Mouse (Mus musculus): ENCODE results near the gene Sycp3.
"Not testable (repeated sequence)": the region's sequence is repeated elsewhere in the genome, so short reads cannot be mapped to it uniquely, and the experiment has no call there.

Sycp3 gene

DNA sequence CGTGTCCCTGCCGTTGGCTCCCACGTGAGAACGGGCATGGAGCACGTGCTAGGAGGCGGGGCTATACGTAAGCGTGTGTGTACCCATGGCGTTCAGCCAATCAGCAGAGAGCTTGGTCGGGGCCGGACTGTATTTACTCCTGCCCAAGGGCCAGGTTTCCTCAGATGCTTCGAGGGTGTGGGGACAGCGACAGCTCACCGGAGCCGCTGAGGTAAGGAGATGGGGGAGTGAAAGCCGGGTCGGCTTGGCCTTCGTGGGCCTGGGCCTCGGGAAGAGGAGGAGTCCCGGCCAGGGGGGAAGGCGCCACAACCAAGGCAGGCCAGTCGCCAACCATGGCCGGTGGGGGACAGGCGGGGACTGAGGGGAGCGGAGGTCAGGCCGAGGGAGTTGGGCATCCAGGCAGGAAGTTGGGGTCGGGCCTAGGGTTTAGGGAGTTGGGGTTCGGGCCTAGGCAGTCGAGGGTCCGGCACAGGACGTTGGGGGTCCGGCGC is at the start of gene Sycp3:
TSS of gene Sycp3 (plus strand) at position 68 of the 491 bp plus-strand sequence.
- no peak for DNase-seq (ENCODE audit: low spot score)

DNA sequence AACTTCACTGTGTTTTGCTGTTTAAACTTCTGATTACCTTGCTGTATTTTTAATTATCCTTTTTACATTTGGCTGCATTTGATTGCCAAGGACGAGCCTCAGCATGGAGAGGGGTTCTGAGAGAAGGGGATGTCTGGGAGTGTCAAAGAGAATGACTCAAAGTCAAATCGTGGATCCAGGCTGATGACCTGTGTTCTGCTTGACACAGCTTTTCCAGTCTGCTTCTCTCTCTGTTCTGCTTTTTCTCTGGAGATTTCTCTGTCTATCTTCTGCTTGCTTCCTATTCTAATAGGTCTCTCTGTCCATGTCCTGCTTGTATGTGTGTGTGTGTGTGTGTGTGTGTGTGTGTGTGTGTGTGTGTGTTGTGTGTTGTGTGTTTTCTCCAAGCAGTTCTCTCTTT is 49.6 kb upstream of the Sycp3 start:
- DNase-seq (ENCODE audit: low spot score), result no peak

DNA sequence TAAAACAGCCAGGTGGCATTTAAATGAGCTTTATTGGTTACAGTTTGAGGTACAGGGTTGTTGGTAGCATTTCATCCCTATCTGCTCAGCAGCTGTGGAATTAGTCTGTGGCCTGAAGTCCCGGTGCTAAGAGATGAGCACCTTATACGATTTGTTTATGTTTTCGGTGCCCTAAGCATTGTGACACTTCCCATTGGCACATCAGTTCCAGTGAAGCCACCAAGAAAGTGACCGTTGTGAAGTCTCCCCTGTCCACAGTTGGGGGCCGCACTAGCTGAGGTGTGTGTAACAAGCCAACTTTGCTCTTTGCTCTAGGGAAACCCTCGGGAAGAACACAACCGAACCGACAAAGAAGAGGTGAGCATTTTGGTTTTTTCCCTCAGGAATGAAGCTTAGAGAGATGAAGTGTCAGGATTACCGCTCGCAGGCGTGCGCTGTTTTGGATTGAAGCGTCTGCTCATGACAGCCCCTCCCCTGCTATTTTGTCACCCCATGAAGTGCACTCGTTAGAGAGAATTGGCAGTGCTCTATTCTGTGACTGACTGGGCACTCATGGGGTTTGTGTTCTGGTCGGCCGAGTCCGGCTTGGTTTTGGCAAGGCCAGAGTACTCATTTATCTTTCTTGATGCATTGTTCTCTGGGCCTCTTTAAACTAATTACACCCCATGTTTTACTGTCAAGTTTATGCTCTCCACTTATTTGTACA is 46.9 kb upstream of the Sycp3 start:
- DNase-seq (ENCODE audit: low spot score), result no peak

DNA sequence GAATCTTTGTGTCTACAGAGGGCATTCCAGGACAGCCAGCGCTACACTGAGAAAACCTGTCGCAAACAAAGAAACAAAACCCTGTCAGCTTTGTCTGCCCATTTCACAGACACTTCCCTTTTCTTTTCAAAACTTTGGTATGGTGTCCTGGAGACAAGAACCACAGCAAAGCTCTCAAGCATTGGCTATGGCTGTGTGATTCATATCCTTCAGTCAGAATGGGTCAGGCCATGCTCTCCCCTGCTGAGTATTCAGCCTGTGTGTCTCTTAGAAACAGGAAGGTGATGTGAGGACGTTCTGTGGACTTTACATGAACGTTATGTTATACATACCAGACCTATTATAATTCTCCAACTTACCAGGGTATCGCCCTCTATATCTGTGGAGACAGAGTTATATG is 41.7 kb upstream of the Sycp3 start:
- DNase-seq (ENCODE audit: low spot score), result peak; percentile 34

DNA sequence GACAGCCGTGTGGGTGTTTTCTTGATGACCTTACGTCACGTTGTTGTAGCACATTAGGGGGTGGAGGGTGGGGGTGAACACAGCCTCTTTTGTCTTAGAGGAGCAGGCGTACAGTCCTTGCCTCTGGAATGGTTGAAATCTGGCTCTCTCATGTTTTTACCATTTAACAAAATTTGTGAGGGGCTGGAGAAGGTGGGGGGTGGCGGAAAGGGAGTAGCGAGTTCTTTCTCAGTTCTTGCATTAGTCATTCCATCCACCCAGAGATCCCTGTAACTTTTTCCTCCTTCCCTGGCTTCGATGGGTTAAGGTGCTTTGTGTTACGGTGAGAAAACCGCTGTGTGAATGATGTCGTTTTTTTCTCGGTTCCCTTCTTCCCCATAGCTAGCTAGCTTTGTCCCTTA is 39.2 kb upstream of the Sycp3 start:
- DNase-seq (ENCODE audit: low spot score), result no peak

DNA sequence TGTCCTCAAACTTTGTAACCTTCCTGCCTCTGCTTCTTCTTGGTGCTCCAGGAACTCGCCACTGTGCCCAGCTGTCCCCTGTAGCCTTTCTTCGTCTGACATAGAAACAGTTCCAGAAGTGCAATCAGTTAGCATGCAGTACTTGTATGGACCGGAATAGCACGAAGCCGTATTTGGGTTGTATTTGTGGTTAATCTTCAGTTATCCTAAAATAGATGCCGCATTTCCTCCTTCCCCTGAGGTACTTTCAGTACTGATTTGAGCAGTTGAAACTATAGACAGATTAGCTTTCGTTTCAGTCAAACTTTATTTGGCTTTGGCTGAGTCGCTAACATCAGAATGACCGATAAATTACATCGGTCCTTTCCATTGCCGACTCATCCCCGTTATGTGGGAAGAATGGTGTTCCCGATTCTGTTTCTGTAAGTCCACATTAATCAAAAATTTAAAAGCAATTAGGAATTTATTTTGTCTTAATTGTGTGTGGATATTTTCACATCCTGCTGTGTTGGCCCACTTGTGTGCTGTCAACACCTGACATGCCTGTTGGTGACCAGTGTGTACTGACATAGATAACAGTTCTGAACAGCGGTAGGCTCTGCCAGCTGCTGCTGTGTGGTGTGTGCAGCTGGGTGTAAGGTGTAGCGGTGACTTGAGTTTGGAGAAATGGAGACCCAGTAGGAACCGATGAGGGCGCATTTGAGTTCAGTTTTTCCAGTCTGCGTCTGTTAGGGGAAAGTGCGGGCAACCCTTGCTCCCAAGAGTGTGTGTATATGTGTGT is 38.5 kb upstream of the Sycp3 start:
- DNase-seq (ENCODE audit: low spot score), result no peak

DNA sequence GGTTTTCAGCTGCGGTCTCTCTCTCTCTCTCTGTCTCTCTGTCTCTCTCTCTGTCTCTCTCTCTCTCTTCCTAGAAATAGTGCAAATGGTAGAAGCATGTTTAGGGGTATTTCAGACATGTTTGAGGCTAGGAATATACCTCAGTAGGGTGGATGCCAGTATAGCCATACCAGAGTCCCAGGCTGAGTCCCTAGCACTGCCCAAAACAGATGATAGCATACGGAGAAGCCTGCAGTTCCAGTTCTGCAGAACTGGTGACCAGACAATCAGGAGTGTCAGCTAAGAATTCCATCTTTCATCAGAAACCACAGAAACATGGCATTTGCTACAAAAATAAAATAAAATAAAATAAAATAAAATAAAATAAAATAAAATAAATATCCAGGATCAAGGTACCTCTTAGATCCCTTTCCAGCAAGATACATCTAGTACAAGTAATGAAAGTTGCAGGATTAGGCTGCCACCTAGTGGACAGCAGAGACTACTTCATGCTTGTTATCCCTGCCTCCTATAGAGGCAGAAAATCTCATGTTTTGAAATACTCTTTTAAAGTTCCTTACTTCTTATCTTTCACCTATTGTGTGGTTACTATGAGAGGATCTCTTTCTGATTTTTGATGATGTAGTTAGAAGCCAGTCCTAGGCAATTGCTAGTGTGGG is 33.1 kb upstream of the Sycp3 start:
- peak; percentile 81 for DNase-seq (ENCODE audit: low spot score)

DNA sequence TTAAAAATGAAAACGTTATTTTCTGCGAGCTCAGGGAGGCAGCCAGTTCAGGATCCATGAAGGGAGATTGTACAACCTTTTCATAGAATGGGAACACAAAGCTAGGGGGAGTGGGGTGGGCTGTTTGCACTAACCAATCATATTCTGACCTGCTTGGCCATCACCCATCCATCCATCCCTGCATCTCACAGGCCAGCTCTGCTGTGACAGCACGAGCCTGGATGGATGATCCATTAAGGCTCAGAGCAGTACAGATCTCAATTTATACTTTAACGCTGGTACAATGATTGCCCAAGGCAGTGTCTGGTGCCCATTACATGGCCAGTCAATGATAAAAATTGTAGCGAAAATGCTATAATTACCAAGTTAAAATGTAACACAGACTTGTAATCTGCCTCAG is 32.5 kb upstream of the Sycp3 start:
- no peak for DNase-seq (ENCODE audit: low spot score)

DNA sequence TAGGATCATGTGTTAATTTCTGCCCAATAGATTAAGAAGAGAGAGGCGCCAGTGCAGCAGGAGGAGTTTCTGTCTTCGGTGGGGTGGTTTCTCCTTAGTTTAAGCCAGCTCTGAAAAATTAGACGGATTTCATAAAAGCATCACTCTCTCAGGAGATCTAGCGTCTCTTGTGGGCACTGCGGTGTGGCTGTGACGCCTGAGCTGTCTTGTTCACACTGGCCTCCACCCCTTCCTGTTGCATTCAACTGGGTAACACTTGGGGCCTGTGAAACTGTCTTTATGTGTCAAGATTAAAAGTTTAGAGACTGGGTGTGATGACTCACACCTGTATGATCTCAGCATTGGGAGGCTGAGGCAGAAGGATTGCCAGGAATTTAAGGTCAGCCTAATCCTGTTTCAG is 31.4 kb upstream of the Sycp3 start:
- DNase-seq (ENCODE audit: low spot score), result no peak

DNA sequence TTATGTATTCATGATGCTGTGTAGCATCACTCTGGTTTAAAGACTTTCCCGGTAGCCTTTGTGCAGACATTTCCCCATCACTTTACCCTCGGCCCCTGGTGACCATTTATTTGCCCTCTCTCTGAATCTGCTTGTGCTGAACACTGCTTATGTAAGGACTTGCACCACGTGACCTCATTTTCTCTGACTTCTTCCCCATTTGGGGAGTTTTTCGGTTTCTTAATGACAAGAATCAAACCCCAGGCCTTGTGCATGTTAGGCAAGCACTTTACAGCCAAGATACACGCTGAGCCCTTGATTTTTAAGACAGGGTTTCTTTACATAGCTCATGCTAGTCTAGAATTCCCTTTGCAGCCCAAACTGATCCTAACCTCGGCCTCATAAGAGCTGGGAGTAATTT is 18.1 kb upstream of the Sycp3 start:
- peak; percentile 6 for DNase-seq (ENCODE audit: low spot score)

DNA sequence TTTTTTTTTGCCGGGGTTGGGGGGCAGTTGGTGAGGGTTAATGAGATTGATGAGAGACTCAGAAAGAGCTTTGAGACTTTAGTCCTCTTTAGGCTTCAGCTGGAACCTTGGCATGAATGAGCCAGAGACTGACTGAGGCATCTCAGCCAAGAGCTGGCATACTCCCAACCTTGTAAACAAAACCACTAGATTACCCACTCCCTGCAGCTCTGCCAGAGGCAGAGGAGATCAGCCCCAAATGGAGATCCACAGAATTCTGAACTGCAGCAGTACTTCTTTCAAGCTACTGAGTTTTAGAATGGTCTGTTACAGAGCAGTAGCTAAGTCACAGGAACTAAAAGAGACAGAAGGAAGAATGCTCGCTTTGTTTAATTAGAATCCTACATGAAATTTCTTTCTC is 8.1 kb upstream of the Sycp3 start:
- DNase-seq (ENCODE audit: low spot score), result peak; percentile 39

DNA sequence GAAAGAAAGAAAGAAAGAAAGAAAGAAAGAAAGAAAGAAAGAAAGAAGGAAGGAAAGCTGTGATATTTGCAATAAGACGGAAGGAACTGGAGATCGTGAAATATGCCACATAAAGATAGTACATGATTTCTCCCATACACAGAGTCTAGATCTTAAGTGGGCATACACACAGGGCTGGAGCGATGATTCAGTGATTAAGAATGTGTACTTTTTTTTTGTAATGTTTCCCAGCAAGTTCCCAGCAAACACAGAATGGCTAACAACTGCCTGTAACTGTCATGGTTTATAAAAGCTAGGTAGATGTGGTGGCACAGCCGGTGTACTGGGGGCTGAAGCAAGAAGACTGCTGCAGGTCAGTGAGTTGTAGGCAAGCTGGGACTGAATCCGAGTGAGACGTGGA is 7.4 kb upstream of the Sycp3 start:
- no peak for DNase-seq (ENCODE audit: low spot score)

DNA sequence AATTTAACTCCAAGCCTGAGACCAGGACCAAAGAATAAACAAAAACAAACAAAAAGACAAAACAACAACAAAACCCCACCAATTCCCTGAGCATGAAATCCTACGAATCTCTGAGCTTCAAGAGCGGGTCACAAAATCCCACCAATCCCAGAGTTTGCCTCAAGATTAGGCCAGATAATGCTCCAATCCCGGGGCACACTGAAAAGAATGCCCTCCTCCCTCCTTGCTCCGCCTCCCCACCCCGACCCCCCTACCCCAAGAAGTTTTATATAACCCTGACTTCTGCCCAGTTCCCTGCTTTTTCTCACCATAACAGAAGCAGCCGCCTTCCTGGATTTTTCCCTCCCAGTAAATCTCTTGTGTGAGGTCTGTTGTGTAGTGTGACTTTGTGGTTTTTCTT is 1.6 kb upstream of the Sycp3 start:
- DNase-seq (ENCODE audit: low spot score), result no peak

DNA sequence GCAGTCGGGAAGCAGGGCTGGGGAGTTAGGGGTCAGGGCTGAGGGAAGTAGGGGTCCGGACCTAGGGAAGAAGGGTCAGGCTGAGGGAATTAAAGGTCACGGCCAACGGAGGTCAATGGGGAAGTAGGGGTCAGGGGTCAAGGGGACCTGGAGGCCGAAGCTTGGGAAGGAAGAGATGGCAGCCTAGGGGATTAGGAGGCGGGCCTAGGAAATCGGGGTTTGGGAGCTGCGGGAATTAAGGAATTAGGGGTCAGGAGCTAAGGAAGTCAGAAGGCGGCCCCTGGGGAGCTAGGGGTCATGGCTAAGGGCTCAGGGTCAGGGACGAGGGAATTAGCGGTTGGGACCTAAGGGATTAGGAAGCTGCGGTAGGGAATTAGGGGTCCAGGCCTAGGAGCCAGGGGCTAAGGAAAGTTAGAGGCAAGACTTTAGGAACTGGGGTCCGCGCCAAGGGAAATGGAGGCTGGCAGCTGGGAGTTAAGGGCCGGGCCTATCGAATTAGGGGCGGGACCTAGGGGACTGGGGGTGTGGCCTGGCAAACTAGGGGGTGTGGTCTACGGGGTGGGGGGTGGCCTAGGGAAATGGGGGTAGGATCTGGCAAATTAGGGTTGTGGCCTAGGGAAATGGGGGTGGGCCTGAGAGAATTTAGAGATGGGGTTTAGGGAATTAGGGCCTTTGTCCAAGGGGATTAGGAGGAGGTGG is 902 bp downstream of the Sycp3 start:
- DNase-seq (ENCODE audit: low spot score), result no peak

DNA sequence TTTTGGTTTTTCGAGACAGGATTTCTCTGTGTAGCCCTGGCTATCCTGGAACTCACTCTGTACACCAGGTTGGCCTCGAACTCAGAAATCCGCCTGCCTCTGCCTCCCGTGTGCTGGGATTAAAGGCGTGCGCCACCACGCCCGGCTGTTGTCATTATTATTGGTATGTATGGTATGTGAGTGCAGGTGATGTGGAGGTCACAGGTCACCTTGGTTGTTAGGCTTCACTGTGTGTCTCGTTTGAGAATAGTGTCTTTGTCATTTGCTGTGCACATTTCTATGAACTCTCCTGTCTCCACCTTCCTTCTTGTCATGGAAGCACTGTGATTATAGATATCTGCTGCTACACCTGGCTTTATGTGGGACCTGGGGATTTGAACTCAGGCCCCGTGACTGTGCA is 23.5 kb downstream of the Sycp3 start:
- not testable (repeated sequence) for DNase-seq (ENCODE audit: low spot score)

DNA sequence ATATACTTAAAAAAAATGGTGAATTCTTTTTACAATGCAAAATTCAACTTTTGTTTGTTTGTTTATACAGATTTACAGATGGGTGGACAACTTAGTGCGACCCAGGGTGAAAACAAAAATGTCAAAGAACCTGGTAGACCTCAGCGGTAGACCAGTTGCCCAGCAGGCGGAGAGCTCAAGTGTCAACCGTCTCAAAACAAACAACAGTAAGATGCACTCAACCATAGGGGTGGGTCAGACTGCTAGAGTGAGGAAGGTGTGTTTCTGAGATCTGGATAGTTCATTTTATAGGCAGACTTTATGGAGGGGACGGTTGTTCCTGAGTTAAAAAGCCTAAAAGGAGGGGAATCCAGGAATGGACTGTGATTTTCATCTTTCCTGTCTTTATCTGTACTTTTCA is 29.3 kb downstream of the Sycp3 start:
- no peak for DNase-seq (ENCODE audit: low spot score)

DNA sequence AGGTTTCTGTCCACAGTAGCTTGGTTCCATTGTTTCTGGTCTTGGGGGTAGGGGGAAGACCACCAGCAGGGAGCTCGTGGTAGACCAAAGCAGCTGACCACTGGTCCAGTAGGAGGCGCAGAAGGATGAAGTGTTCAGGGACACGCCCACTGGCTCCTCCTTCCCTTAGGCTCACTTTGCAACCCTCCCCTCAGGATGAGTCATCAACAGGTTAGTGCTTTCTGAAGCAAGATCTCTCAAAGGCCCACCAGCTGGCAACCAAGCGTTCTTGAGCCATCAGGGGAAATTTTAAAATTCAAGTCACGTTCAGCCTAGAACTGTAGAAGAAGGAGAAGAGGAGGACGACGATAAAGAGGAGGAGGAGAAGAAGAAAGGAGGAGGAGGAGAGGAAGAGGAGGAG is 32.3 kb downstream of the Sycp3 start:
- DNase-seq (ENCODE audit: low spot score), result no peak

DNA sequence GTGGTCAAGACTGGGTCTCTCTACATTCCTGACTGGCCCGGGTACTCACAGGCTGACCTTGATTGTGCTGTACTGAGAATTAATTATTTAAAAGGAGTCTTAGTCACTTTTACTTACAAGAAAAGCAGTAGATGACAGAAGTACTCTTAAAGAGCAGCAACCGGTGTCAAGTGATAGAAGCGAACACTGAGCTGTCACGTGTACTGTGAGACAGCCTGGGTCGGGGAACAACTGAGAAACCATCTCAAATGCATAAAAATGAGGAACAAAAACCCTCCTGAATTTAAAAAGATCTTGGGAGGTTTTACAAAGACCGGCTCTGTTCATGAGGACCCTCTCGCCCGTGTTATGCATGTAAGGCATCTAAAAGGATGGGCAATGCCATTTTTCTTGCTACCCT is 33.3 kb downstream of the Sycp3 start:
- DNase-seq (ENCODE audit: low spot score), result no peak

DNA sequence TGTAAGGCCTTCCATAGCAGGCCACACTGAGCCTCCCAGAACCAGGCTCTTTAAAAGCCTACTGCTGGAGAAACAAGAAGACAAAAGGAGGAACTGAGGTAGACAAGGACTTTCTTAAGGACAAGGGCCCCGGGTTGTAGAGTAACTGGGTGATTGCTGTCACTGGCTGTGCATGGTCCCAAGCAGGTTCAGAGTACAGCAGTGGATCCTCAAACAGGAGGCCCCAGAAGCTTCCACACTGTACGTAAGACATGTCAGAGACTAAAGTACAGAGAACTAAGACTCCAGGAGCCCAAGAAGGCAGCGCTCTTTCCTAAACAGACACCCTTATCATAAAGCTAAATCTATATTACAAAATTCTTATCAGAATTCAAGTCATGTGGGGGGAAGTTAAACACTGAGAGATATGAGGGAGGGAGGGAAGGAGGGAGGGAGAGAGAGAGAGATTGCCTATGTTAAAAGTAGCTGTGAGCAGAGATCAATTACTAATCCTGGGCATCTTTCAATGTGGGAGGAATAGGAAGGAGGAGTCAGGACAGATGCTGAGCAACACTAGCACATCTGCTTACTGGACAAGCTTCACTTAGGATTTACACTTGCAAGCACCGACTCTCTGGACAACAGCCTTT is 35.7 kb downstream of the Sycp3 start:
- no peak for DNase-seq (ENCODE audit: low spot score)

DNA sequence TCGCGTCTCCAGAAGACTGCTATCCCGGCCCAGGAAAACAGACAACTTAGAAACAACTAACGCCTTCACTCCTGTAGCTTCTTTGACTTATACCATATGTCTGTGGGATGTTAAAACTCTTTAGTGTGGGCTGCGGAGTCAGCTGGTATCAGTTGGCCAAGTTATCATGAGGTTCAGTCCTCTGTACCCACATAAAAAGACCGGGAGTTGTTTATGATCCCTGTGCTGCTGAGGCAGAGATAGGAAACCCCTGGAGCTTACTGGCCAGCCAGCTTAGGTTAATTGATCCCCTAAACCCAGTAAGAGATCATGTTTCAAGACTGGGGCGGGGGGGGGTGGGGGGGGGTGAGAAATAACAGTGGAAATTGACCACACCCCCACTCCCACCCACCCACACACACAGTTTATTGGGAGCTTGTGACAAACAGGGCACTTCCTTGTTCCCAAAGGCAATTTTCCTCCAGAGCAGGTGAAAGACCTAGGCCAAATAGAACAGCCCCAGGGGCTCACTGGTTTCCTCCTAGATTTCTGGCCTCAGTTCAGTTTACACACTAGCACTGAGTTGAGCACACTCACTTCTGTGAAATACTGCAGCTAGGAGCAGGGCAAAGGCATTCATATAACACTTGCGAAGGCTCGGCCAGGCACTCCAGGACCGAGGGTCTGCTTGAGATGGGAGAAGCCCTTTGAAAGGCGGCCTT is 37.6 kb downstream of the Sycp3 start:
- no peak for DNase-seq (ENCODE audit: low spot score)

DNA sequence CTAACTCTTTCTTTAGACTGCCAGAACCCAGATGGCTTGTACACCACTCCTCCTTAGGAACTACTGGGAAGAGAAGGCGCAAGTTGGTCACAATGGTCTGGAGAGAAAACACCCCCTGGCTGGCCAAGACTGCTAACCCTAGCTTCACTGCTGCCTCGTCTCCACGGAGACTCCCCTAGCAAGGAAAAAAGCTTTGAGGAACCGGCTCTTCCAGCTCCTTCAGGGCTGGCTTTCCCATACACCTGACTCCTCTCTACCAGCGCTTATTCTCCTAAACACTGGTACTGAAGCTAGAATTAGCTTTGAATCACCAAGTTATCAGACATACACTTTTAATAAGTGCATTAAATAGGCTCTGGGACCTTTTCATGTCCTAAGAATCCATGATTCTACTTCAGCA is 40.6 kb downstream of the Sycp3 start:
- DNase-seq (ENCODE audit: low spot score), result peak; percentile 36
